Mouse (Mus musculus): ENCODE data around the gene Cacna1d. TPM values are rescaled to one million over a fixed set of nuclear protein-coding genes. Genes with fewer than 3 reads are reported as not detected.

Cacna1d gene
- total and polyA plus RNA-seq, 3 experiments = 0.04 to 0.66 (median 0.08) TPM

DNA sequence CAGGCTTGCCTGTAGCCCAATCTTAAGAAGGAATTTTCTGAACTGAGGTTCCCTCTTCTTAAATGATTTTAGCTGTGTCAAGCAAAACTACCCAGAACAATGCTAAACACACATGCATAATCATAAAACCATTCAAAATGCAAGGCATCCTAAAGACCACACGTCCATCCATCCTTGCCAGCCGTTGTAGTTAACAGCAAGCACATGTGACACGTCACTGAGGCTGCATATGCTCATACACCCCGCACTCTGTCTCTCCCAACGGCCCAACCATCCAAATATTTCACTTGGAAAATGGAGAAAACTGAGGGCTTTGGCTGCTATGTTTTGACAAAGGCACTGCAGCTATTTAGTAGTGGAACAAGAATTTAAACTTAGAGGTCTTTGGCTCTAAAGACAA, 220.9 kb downstream of the Cacna1d start:
- Histone ChIP-seq H3K27ac (ENCODE audit: insufficient read depth, low read depth) (no peak overlapping the region), H3K4me3 (replicated peaks in 1 of 3; ENCODE audit: low read depth in 2 of 3, low read length in 2 of 3, poor library complexity in 1 of 3) (no peak overlapping the region), H3K36me3 (replicated peaks in 1 of 2; ENCODE audit: control insufficient read depth in 1 of 2, insufficient read depth in 1 of 2, low read length in 1 of 2) (no peaks in the 10 kb centered on the region), H3K79me2 (replicated peaks; ENCODE audit: control insufficient read depth, extremely low read depth, insufficient read depth, poor library complexity, severe bottlenecking) (no peaks in the 10 kb centered on the region), H3K4me2 (ENCODE audit: insufficient read depth, low read depth, poor library complexity, severe bottlenecking) (no peak overlapping the region), H3K4me1 (ENCODE audit: control insufficient read depth in 1 of 2, insufficient read depth in 2 of 2) (peaks cover 5 to 23% of the 10 kb centered on the region in 2 experiments; a peak in 3 of 4 replicates), H3K9ac (ENCODE audit: insufficient read depth, low read depth) (no peak overlapping the region), H3K9me3 (replicated peaks; ENCODE audit: low read length) (no peaks in the 10 kb centered on the region), H3K27me3 (replicated peaks) (no peaks in the 10 kb centered on the region)
- TF ChIP-seq UBTF (IDR thresholded peaks at IDR 0.05; ENCODE audit: low read depth, low read length) (no peak), MEF2A (IDR thresholded peaks at IDR 0.05; ENCODE audit: borderline replicate concordance, low read depth, low read length) (no peak), SIN3A (IDR thresholded peaks at IDR 0.05; ENCODE audit: low read length) (no peak), ETS1 (conservative IDR thresholded peaks at IDR 0.05; ENCODE audit: low read depth, low read length) (no peak), PAX5 (IDR thresholded peaks at IDR 0.05; ENCODE audit: low read length) (no peak), BHLHE40 (IDR thresholded peaks at IDR 0.05; ENCODE audit: low read depth, low read length) (no peak), JUND (conservative IDR thresholded peaks at IDR 0.05; ENCODE audit: low read depth, low read length) (no peak), TCF12 (IDR thresholded peaks at IDR 0.05; ENCODE audit: low read depth, low read length) (no peak), ZKSCAN1 (IDR thresholded peaks at IDR 0.05; ENCODE audit: borderline replicate concordance, low read depth, low read length) (no peak), HCFC1 (IDR thresholded peaks at IDR 0.05; ENCODE audit: low read depth, low read length) (no peak), MAZ (IDR thresholded peaks at IDR 0.05; ENCODE audit: low read depth, low read length) (no peak), CHD2 (IDR thresholded peaks at IDR 0.05; ENCODE audit: low read length) (no peak)
- dilution Hi-C loops (cut with MboI; ENCODE audit: extremely low pct_ligation_motif_present, extremely low pct_unique_long_range_greater_than_20kb, low sequenced_read_pairs) (no loop called here), in situ Hi-C loops (cut with MboI; ENCODE audit: low pct_ligation_motif_present, low pct_unique_long_range_greater_than_20kb, low sequenced_read_pairs) (no loop called here)
- no peak for DNase-seq (ENCODE audit: extremely low read depth)

DNA sequence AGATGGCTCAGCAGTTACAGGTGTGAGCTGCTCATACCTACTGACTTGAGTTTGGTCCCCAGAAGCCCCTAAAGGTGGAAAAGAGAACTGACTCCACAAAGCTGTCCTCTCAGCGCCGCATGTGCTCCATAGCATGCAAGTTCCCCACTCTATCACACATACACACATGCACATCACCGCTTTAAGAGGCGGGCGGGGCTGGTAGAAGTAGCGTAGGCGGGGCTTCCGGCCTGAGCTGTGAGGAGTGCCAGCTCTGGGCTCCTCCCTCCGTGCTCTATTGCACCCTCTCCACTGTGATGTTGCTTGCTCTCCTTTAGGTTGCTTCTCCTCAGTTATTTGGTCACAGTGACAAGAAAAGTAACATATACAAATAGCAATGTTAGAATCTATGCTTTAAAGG, 225.5 kb downstream of the Cacna1d start:
- no peak for DNase-seq (ENCODE audit: extremely low read depth)
- H3K27ac ChIP-seq (ENCODE audit: insufficient read depth, low read depth) = no peak overlapping the region
- H3K9me3 ChIP-seq (replicated peaks; ENCODE audit: low read length) = no peaks in the 10 kb centered on the region
- no peaks in the 10 kb centered on the region for H3K36me3 ChIP-seq (replicated peaks in 1 of 2; ENCODE audit: control insufficient read depth in 1 of 2, insufficient read depth in 1 of 2, low read length in 1 of 2)
- H3K27me3 ChIP-seq (replicated peaks) = no peaks in the 10 kb centered on the region
- dilution Hi-C loops (cut with MboI; ENCODE audit: extremely low pct_ligation_motif_present, extremely low pct_unique_long_range_greater_than_20kb, low sequenced_read_pairs) = no loop called here
- in situ Hi-C loops (cut with MboI; ENCODE audit: low pct_ligation_motif_present, low pct_unique_long_range_greater_than_20kb, low sequenced_read_pairs) = no loop called here
- no peak overlapping the region for H3K9ac ChIP-seq (ENCODE audit: insufficient read depth, low read depth)
- no peaks in the 10 kb centered on the region for H3K79me2 ChIP-seq (replicated peaks; ENCODE audit: control insufficient read depth, extremely low read depth, insufficient read depth, poor library complexity, severe bottlenecking)
- TF ChIP-seq ZKSCAN1 (IDR thresholded peaks at IDR 0.05; ENCODE audit: borderline replicate concordance, low read depth, low read length) = no peak
- TF ChIP-seq RAD21 (IDR thresholded peaks at IDR 0.05; ENCODE audit: low read depth, low read length) = no peak; the same call in 1 of the 2 replicates
- TF ChIP-seq NELFE (IDR thresholded peaks at IDR 0.05; ENCODE audit: low read depth, low read length) = no peak
- TF ChIP-seq CTCF (conservative IDR thresholded peaks at IDR 0.05 in 1 of 2, IDR thresholded peaks at IDR 0.05 in 1 of 2; ENCODE audit: low read depth in 2 of 2, low read length in 2 of 2) = no peak
- TF ChIP-seq USF1 (IDR thresholded peaks at IDR 0.05; ENCODE audit: low read depth, low read length) = no peak
- no peak for TF ChIP-seq RCOR1 (conservative IDR thresholded peaks at IDR 0.05; ENCODE audit: low read depth, low read length)
- no peak for TF ChIP-seq ETS1 (conservative IDR thresholded peaks at IDR 0.05; ENCODE audit: low read depth, low read length)
- no peak for TF ChIP-seq CHD1 (IDR thresholded peaks at IDR 0.05; ENCODE audit: low read depth, low read length)
- TF ChIP-seq BHLHE40 (IDR thresholded peaks at IDR 0.05; ENCODE audit: low read depth, low read length) = no peak
- H3K4me2 ChIP-seq (ENCODE audit: insufficient read depth, low read depth, poor library complexity, severe bottlenecking) = no peak overlapping the region
- peaks cover 0 to 9% of the 10 kb centered on the region in 2 experiments; a peak in 2 of 4 replicates for H3K4me1 ChIP-seq (ENCODE audit: control insufficient read depth in 1 of 2, insufficient read depth in 2 of 2)
- H3K4me3 ChIP-seq (replicated peaks in 1 of 3; ENCODE audit: low read depth in 2 of 3, low read length in 2 of 3, poor library complexity in 1 of 3) = no peak overlapping the region

Measured in CH12.LX (cell line).